In genomic region chr5:64517835-64518234, GRCm38 (mm10) we compare ENCODE assay signal across 10 mouse cellular contexts.
DNase-seq lines count a peak whose midpoint lies in the region; ATAC-seq and TF ChIP-seq lines count a peak whose summit lies in the region.
"Had no signal": no experiment of that assay in that cellular context is flagged by ENCODE, and none has a peak within 500 bp of the region (broad histone marks: within the 10 kb centered on the region; RNA-seq: fewer than 3 reads in every experiment).

No protein-coding gene starts in this region.

- no peaks in the 10 kb centered on the region for H3K9me3 ChIP-seq in heart, postnatal 0 days (replicated peaks; ENCODE audit: control insufficient read depth, low read length)

- no peak for TF ChIP-seq EP300 in heart, postnatal 0 days (IDR thresholded peaks at IDR 0.05; ENCODE audit: low read depth)

- no peaks in the 10 kb centered on the region for H3K36me3 ChIP-seq in heart, postnatal 0 days (replicated peaks; ENCODE audit: control insufficient read depth, insufficient read depth, low read length)

- no peak overlapping the region for H3K27ac ChIP-seq in heart, postnatal 0 days (ENCODE audit: low read depth)

- no peak overlapping the region for H3K4me3 ChIP-seq in heart, postnatal 0 days (ENCODE audit: low read depth, low read length)
- H3K4me3 ChIP-seq: erythroblast, embryonic 14.5 days had no signal

- ATAC-seq in heart, postnatal 0 days (ENCODE audit: insufficient read depth, low read depth): peak; percentile 82

- H3K4me2 ChIP-seq in heart, postnatal 0 days (ENCODE audit: low read depth, low read length): no peak overlapping the region

- DNase-seq in gastrocnemius, adult 18-20 months (ENCODE audit: low spot score): peak; percentile 48
- DNase-seq in gastrocnemius, postnatal 4 days (ENCODE audit: low spot score in 2 of 2): no peak
- DNase-seq in testis, postnatal 14 days (ENCODE audit: low spot score): peak; percentile 26
- no peak for DNase-seq in testis, postnatal 10 days (ENCODE audit: low spot score)
- peak; percentile 59 for DNase-seq in heart, postnatal 0 days (ENCODE audit: low spot score)
- no peak for DNase-seq in layer of hippocampus, adult 9-11 months
- DNase-seq in spleen, adult 18-20 months: no peak
- DNase-seq in left cerebral cortex, adult 18-20 months (ENCODE audit: low spot score in 2 of 2): no peak

- no peaks in the 10 kb centered on the region for H3K27me3 ChIP-seq in heart, postnatal 0 days (ENCODE audit: control insufficient read depth, insufficient read depth, low read length)
- H3K27me3 ChIP-seq: CH12.LX had no signal

- H3K4me1 ChIP-seq in heart, postnatal 0 days (ENCODE audit: control insufficient read depth, insufficient read depth): no peaks in the 10 kb centered on the region; the same call in 1 of the 2 replicates

- H3K9ac ChIP-seq in heart, postnatal 0 days (replicated peaks; ENCODE audit: low read depth, low read length): no peak overlapping the region

- TF ChIP-seq CTCF in heart, postnatal 0 days (IDR thresholded peaks at IDR 0.05; ENCODE audit: low read depth): no peak

- WGBS in heart, postnatal 0 days: 16% methylated on average over 3 of the region's 3 CpGs

Comparison
In these comparisons a context has a peak if more than half of its experiments do, and no peak if none do; other contexts are left out.
1. DNase-seq: peak in gastrocnemius, adult 18-20 months (single experiment), testis, postnatal 14 days (single experiment) and heart, postnatal 0 days (single experiment); none in gastrocnemius, postnatal 4 days (0 of 2), testis, postnatal 10 days (single experiment), layer of hippocampus, adult 9-11 months (single experiment), spleen, adult 18-20 months (0 of 2) and left cerebral cortex, adult 18-20 months (0 of 2).